Mouse (Mus musculus) cerebral cortex, adult 2 months (tissue): Measurements from ENCODE around the gene Fyn.

ENCODE experiments used
- WGBS: fragments of 180-500 bp; shearing (Covaris S2); methylation state at CpG from one replicate; pipeline ENCODE4 v1.1.7; 2018; 5-methylcytosine and 5-hydroxymethylcytosine counted together

The Fyn gene

DNA sequence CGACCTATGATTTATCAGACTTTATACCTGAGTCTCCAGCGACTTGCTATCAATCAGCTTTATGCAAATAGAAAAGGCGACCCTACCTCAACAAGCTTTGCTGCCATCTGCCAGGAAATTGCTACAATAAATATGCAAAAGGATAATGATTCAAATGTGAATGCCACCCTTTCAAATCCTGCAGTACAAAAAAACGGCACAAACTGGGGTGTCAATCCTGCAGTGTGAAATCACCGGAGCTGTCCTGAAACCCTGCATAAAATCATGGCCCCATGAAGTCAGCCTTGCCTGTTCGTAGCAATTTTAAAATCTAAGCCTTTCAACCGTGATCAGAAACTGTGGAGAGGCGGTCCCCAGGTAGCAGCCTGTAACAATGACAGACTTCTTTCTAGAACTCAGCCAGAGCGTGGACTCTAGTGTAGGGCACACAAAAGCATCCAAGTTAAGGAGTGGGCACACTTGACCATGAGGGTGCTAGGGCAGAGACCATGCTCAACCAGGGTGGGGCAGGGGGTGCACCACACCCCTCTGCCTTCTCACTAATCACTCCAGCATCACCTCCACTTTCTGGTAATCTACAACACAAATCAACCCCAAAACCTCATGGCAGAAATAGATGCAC lies 203.5 kb downstream of the Fyn start:
- WGBS, result 60% methylated on average over 9 of the region's 9 CpGs

DNA sequence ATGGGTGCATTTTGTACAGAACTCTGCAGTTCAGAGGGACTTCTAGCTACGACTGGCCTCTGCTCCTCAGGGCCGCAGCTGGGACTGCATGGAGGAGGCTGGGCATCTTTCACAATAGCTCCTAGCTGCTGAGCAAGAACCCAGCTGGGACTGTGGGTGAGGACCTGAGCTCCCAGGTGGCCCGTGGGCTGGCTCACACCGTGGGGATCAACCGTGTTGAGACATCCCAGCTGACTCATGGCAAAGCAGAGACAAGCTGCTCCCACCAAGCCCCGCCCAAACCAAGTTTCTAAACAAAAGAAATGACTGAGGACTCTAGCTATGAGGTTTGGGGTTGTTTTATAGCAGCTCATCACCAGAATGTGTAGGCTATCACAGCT lies 204.0 kb downstream of the Fyn start:
- WGBS, result 34% methylated on average over 6 of the region's 6 CpGs

- 85% methylated on average over 6 of the region's 6 CpGs for WGBS
Observed at GRCm38 (mm10) chr10:39576466-39576865, 207.8 kb downstream of the Fyn start.

GRCm38 (mm10) chr10:39580477-39580876 lies 211.8 kb downstream of the Fyn start:
- 95% methylated on average over 8 of the region's 8 CpGs for whole genome bisulfite sequencing

DNA sequence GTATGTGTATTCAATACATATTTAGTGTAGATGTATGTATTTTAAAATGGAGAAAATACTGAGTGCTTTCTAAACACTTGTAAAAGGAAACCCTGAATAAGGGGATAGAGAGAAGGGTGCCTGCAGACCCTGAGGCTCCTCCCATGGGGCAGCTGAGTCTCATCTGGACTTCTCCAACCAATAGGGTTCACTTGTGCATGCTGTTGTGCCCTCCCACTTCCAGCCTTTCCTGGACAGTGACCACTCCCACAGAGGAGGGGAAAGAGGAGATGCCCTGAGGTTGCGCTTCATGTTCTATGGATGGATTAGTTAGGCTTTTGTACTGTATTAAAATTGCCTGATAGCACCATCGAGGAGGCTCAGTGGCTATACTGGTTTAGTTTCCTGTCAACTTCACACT lies 213.7 kb downstream of the Fyn start:
- WGBS, result 93% methylated on average over 2 of the region's 2 CpGs

- 58% methylated on average over 12 of the region's 12 CpGs for WGBS
Observed at GRCm38 (mm10) chr10:39583718-39584117, 215.1 kb downstream of the Fyn start.

DNA sequence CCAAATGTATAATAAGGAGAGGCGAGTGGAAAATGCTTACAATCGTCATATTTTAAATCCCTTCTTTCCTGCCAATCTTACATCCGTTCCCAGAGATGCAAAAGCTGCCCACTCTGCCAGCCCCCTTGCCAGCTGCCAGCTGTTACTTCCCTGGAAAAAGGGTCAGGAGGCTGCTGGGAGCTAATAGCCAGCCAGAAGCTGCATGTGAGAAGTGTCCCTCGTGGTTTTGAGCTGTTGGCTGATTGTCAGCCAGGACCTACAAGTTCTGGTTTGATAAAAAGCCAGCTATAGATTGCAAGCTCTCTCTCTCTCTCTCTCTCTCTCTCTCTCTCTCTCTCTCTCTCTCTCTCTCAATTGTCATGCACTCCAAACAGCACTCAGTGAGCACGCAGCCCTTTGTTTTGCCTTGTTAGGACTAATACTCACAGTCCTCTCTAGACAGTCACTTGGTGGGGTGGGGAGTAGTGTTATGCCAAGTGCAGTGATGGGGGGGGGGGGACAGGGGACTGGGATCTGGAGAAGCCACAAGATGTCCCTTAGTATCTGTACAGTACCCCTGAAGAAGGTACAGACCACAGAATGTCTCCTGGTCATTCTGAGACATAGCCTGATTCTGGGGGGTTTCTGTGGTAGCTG lies 218.8 kb downstream of the Fyn start:
- 33% methylated on average over 5 of the region's 5 CpGs for WGBS

DNA sequence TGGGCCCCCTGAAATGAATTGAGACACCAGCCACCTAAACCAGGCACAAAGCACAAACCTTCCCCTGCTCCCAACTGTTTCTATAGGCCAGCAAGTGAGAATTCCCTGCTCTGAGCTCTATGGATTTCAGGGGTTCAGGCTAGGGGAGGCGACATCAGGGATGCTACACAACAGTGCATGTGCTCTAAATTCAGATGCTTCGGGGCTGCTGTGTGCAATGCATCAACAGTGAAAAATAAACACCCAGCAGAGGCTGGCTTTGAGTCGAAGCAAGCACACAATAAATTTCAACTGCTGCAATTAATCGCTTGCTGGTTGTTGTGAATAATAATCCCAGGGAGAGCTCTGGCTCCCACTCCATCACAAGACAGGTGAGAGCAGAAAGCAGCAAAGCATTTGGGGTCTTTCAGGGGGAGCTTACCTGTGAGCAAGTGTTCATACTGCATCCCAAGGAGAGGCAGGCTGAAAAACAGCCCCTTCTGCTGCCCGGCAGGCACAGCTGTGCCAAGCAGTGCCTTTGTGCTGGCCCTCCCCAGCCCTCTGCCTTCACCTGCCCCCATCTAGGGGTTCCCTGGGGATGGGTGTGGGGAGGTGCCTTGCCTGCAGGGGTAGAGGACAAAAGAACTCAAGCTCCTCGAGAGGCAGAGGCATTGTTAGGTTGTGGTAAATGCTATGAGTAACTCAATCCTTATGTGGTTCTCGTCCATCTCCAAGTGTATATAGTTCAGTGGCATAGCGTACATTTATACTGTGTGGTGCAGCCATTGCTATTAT lies 219.5 kb downstream of the Fyn start:
- 84% methylated on average over 8 of the region's 8 CpGs for WGBS

DNA sequence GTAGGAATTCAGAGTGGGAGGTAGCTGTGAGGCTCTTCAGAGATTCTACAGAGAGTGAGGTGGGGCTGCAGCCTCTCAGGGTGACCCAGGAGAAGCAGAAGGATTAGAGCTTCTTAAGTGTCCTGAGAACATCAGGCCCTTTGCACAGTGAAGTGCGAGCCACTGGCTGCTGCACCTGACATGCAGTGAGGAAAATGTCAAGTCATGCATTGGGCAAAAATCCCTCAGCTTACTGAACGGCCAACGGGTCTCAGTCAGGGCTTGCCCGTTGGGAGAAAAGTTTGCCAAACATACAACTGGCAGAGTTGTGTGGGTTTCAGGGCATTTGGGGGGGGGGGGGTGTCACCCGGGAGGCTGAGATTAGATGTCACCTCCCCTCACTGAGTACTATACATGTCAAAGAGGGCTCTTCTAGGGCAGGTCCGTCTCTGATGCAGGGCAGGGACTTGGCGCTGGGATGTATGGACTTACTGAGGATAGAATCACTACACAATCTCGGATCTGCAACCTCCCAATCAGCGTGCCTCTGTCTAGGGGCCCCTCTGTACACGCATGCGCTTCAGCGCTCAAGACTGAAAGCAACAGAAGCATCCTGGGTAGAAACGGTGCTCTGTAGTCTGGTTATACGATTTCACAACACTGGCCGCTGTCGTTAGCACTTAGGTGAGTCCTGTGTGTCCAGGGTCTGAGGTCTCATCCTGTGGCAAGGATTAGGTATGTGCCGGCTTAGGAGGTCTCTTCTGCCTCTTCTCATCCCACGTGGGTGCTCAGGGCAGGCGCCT lies 221.3 kb downstream of the Fyn start:
- WGBS, result 84% methylated on average over 19 of the region's 19 CpGs

- 92% methylated on average over 10 of the region's 10 CpGs for WGBS
Observed at GRCm38 (mm10) chr10:39590629-39591028, 222.0 kb downstream of the Fyn start.

GRCm38 (mm10) chr10:39592501-39592900 lies 223.8 kb downstream of the Fyn start:
- 94% methylated on average over 4 of the region's 4 CpGs for WGBS

GRCm38 (mm10) chr10:39594716-39595115 lies 226.1 kb downstream of the Fyn start:
- WGBS, result 92% methylated on average over 1 of the region's 1 CpGs

GRCm38 (mm10) chr10:39595862-39596261 lies 227.2 kb downstream of the Fyn start:
- WGBS, result 76% methylated on average over 3 of the region's 3 CpGs

- WGBS, result 45% methylated on average over 9 of the region's 9 CpGs
Observed at GRCm38 (mm10) chr10:39597116-39597791, 228.6 kb downstream of the Fyn start.

DNA sequence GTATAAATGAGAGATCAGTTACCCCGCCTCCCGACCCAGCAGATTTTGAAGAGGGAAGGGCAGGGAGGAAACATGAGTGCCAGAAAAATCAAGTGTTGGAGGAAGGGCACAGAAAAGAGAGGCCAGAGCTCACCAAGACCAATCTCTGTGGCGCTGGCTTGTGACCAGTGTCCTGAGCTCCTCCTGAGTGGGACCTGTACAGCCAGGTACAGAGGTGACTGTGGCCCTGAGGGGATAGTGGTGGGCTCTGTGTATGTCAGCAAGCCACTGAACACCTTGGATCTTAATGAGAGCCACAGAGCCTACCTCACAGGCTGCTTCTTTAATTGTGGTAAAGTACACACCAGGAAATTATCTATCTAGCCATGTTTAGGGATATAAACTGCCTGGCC lies 229.1 kb downstream of the Fyn start:
- WGBS, result 58% methylated on average over 3 of the region's 3 CpGs

- 92% methylated on average over 4 of the region's 4 CpGs for WGBS
Observed at GRCm38 (mm10) chr10:39599601-39600000, 230.9 kb downstream of the Fyn start.

GRCm38 (mm10) chr10:39600115-39600514 lies 231.5 kb downstream of the Fyn start:
- 83% methylated on average over 1 of the region's 1 CpGs for WGBS

DNA sequence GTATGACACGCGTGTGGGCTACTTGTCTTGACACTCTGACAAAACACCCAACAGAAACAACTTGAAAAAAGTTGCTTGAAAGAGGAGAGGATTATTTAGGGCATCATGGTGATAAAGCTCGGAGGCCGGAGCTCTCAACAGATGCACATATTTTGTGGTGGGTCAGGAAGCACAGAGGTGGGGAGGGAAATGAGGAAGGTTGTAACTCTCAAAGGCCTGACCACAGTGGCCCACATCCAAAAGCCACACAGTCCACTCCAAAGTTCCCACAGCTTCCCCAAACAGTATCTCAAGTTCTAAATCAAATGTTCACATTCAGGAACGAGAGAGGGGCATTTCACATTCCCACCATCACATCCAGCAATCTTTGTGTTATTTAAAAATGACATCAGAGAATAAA lies 232.4 kb downstream of the Fyn start:
- WGBS, result 71% methylated on average over 5 of the region's 5 CpGs

- WGBS, result 76% methylated on average over 1 of the region's 1 CpGs
Observed at GRCm38 (mm10) chr10:39606434-39606833, 237.8 kb downstream of the Fyn start.

DNA sequence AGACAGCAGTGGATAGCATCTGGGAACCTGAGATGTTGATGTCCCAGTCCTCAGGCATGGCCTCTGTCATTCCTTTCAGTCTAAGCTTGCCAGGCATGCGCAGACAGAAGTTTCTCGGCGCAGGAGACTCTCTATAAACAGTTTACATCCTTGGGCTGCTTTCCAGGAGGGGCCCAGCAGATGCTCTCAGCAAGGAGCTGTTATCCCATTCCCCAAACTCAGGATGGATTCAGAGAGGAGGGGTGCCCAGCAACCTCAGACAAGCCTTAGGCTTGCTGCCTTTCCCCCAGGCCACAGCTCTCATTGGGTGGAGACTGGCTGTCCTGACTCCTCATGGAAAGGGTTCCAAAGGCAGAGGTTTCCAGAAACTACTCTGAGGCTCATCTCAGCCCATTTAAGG lies 242.6 kb downstream of the Fyn start:
- WGBS, result 63% methylated on average over 3 of the region's 3 CpGs

GRCm38 (mm10) chr10:39612131-39612530 lies 243.5 kb downstream of the Fyn start:
- 55% methylated on average over 2 of the region's 2 CpGs for WGBS

DNA sequence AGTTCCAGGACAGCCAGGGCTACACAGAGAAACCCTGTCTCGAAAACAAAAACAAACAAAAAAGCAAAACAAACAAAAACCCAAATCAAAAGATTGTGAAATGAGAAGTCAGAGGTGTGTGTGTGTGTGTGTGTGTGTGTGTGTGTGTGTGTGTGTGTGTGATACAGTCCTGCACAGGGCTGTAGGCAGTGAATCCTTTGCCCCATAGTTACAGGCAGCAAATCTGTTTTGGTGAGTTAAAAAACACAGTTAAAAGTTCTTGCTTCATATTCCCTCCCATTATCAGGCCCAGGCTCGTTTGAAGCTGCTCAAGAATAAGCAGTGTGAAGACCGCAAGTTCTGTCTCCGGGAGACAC lies 244.0 kb downstream of the Fyn start, which contains the start of gene Traf3ip2:
TSS of gene Traf3ip2 (plus strand) at position 302 of the 356 bp plus-strand sequence.
- WGBS, result 66% methylated on average over 4 of the region's 4 CpGs
